Mouse (Mus musculus): ENCODE measurements around the gene Mbl1. TPM values are rescaled to one million over a fixed set of nuclear protein-coding genes. Genes with fewer than 3 reads are reported as not detected.

Mbl1 gene
- polyA plus RNA-seq (2015; fragmentation: Nextera tagmentation; extraction: Ambion mirVana): not detected in 2 replicates

DNA sequence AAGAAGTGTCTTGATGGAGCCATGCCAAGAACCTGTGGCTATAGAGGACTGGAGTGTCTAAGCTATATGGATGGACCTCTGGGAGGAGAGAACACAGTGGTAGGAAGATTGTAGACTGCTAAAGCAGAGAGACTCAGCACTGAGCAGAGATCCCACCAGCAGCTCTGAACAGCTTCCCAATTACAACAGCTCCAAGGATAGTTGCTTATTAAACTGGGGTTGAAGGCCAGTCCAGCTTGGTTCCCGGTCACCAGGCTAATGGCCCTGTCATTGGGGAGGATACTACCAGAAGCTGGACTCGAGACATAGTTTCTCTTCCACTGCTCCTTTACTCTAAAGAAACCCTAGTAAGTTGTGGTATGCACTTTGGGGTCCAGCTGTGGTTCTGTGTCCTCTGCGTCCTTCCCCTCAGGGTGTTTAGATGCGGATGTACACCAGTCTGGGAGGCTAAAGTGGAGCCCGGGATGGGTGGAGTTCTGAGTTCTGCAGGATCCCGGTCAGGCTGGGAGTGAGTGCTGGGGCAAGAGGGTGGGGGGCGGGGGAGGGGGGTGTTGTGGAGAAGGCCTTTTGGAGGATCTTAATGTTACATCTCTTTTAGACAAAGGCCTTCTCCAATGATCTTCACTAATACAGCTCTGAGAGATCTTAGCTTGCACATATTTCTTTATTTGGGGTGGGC lies at the start of gene Mbl1:
Gene Mbl1 (plus strand): TSS at position 239 of the 679 bp plus-strand sequence.
- no peaks in the 10 kb centered on the region for H3K36me3 ChIP-seq (ENCODE audit: control insufficient read depth, insufficient read depth, low read length)
- no peak within 1 kb of the TSS for H3K27ac ChIP-seq (ENCODE audit: low read length)
- no peaks in the 10 kb centered on the region for H3K9me3 ChIP-seq (replicated peaks; ENCODE audit: control insufficient read depth, low read length, poor library complexity, severe bottlenecking)
- H3K27me3 ChIP-seq (ENCODE audit: control insufficient read depth, insufficient read depth, low read depth, low read length): no peaks in the 10 kb centered on the region
- H3K9ac ChIP-seq (ENCODE audit: low read depth, low read length): no peak within 1 kb of the TSS
- H3K4me1 ChIP-seq (ENCODE audit: control insufficient read depth, insufficient read depth, low read length): no peaks in the 10 kb centered on the region
- 88% methylated on average over 7 of the region's 7 CpGs for whole genome bisulfite sequencing
- ATAC-seq: no peak
- H3K4me2 ChIP-seq (ENCODE audit: low read length): no peak within 1 kb of the TSS
- H3K4me3 ChIP-seq (ENCODE audit: low read depth, low read length): no peak within 1 kb of the TSS

GRCm38 (mm10) chr14:41102269-41102668 lies 49.0 kb upstream of the Mbl1 start:
- Histone ChIP-seq H3K4me3 (ENCODE audit: low read depth, low read length) (no peak overlapping the region), H3K9me3 (replicated peaks; ENCODE audit: control insufficient read depth, low read length, poor library complexity, severe bottlenecking) (no peaks in the 10 kb centered on the region), H3K4me2 (ENCODE audit: low read length) (no peak overlapping the region), H3K4me1 (ENCODE audit: control insufficient read depth, insufficient read depth, low read length) (no peaks in the 10 kb centered on the region), H3K27me3 (ENCODE audit: control insufficient read depth, insufficient read depth, low read depth, low read length) (no peaks in the 10 kb centered on the region), H3K27ac (ENCODE audit: low read length) (no peak overlapping the region), H3K36me3 (ENCODE audit: control insufficient read depth, insufficient read depth, low read length) (no peaks in the 10 kb centered on the region), H3K9ac (ENCODE audit: low read depth, low read length) (no peak overlapping the region)
- 79% methylated on average over 2 of the region's 2 CpGs for WGBS
- no peak for ATAC-seq

- Histone ChIP-seq H3K4me3 (ENCODE audit: low read depth, low read length) (no peak within 1 kb of the TSS), H3K27ac (ENCODE audit: low read length) (no peak within 1 kb of the TSS), H3K27me3 (ENCODE audit: control insufficient read depth, insufficient read depth, low read depth, low read length) (no peaks in the 10 kb centered on the region), H3K9me3 (replicated peaks; ENCODE audit: control insufficient read depth, low read length, poor library complexity, severe bottlenecking) (no peaks in the 10 kb centered on the region), H3K4me2 (ENCODE audit: low read length) (no peak within 1 kb of the TSS), H3K4me1 (ENCODE audit: control insufficient read depth, insufficient read depth, low read length) (no peaks in the 10 kb centered on the region), H3K9ac (ENCODE audit: low read depth, low read length) (no peak within 1 kb of the TSS), H3K36me3 (ENCODE audit: control insufficient read depth, insufficient read depth, low read length) (no peaks in the 10 kb centered on the region)
- WGBS: 75% methylated on average over 10 of the region's 10 CpGs
- no peak for ATAC-seq
Measured at GRCm38 (mm10) chr14:41104853-41105444, 46.3 kb upstream of the Mbl1 start, which contains the start of gene Mat1a. Gene Mat1a, plus strand, starts transcription at chr14:41105035.

- Histone ChIP-seq H3K27me3 (ENCODE audit: control insufficient read depth, insufficient read depth, low read depth, low read length) (no peaks in the 10 kb centered on the region), H3K9me3 (replicated peaks; ENCODE audit: control insufficient read depth, low read length, poor library complexity, severe bottlenecking) (no peaks in the 10 kb centered on the region), H3K4me3 (ENCODE audit: low read depth, low read length) (no peak overlapping the region), H3K4me1 (ENCODE audit: control insufficient read depth, insufficient read depth, low read length) (no peaks in the 10 kb centered on the region), H3K9ac (ENCODE audit: low read depth, low read length) (no peak overlapping the region), H3K36me3 (ENCODE audit: control insufficient read depth, insufficient read depth, low read length) (no peaks in the 10 kb centered on the region), H3K4me2 (ENCODE audit: low read length) (no peak overlapping the region), H3K27ac (ENCODE audit: low read length) (no peak overlapping the region)
- 93% methylated on average over 7 of the region's 7 CpGs for WGBS
- ATAC-seq: no peak
Measured at GRCm38 (mm10) chr14:41111031-41111668, 40.1 kb upstream of the Mbl1 start.

DNA sequence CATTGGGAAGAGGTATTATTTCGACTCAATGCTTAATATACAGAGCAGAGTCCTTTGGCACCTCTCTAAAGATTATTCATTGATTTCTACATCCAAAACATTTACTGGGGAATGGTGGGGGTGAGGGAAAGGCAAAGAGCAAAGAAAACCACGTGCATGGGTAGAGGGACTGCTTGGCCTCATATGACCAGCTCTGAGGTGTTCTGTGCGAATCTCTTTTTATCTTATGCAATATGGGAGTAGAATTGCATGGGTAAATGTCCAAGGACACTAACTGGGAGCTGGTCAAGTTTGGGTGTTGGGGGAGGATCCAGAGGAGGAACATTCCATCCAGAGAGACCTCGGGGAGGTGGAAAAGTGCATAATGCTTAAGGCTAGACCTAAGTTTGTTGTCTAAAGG lies 38.3 kb upstream of the Mbl1 start:
- Histone ChIP-seq H3K4me3 (ENCODE audit: low read depth, low read length) (no peak overlapping the region), H3K4me1 (ENCODE audit: control insufficient read depth, insufficient read depth, low read length) (no peaks in the 10 kb centered on the region), H3K4me2 (ENCODE audit: low read length) (no peak overlapping the region), H3K27me3 (ENCODE audit: control insufficient read depth, insufficient read depth, low read depth, low read length) (no peaks in the 10 kb centered on the region), H3K9me3 (replicated peaks; ENCODE audit: control insufficient read depth, low read length, poor library complexity, severe bottlenecking) (no peaks in the 10 kb centered on the region), H3K36me3 (ENCODE audit: control insufficient read depth, insufficient read depth, low read length) (no peaks in the 10 kb centered on the region), H3K9ac (ENCODE audit: low read depth, low read length) (no peak overlapping the region), H3K27ac (ENCODE audit: low read length) (no peak overlapping the region)
- no peak for ATAC-seq
- 81% methylated on average over 4 of the region's 4 CpGs for WGBS

DNA sequence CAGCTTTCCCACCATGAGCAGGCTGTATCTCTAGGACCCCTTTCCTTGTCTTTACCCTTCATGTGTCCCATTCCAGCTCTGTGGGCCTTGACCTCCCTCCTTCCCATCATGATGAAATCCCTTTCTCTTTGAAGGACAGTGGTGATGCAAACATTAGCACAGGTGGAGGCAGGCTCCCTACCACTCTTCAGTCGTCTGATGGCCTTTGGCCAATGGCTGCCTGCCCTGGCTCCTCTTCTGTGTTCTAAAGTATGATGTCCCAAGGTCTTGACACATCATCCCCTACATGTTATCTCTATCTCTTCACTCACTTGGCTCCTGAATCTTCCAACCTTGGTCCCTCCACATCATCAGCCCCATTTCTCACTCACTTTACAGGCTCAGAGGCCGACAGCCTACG lies 35.0 kb upstream of the Mbl1 start:
- Histone ChIP-seq H3K4me1 (ENCODE audit: control insufficient read depth, insufficient read depth, low read length) (no peaks in the 10 kb centered on the region), H3K36me3 (ENCODE audit: control insufficient read depth, insufficient read depth, low read length) (no peaks in the 10 kb centered on the region), H3K27ac (ENCODE audit: low read length) (no peak overlapping the region), H3K4me2 (ENCODE audit: low read length) (no peak overlapping the region), H3K27me3 (ENCODE audit: control insufficient read depth, insufficient read depth, low read depth, low read length) (no peaks in the 10 kb centered on the region), H3K9me3 (replicated peaks; ENCODE audit: control insufficient read depth, low read length, poor library complexity, severe bottlenecking) (no peaks in the 10 kb centered on the region), H3K9ac (ENCODE audit: low read depth, low read length) (no peak overlapping the region), H3K4me3 (ENCODE audit: low read depth, low read length) (no peak overlapping the region)
- 82% methylated on average over 3 of the region's 3 CpGs for WGBS
- ATAC-seq: no peak

DNA sequence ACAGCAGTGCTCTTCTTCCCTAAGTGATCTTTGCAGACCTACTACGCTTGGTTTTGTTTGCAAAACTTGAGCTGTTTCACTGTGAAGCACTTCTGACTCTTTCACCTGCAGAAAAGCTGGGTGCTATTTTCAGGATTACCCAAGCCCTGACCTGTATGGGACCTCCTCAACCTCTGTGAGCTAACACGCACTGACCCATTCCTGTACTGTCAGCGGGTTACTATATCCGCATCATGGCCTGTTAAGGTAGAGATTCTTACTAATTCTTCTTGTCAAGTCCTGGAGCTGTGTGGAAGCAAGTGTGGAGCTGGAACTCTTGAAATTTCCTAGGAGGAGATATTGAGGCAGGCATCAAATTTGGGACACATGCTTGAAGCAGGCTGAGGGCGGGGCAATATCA lies 26.6 kb upstream of the Mbl1 start:
- no peak for ATAC-seq
- 82% methylated on average over 5 of the region's 5 CpGs for WGBS
- Histone ChIP-seq H3K27me3 (ENCODE audit: control insufficient read depth, insufficient read depth, low read depth, low read length) (no peaks in the 10 kb centered on the region), H3K36me3 (ENCODE audit: control insufficient read depth, insufficient read depth, low read length) (no peaks in the 10 kb centered on the region), H3K4me3 (ENCODE audit: low read depth, low read length) (no peak overlapping the region), H3K9ac (ENCODE audit: low read depth, low read length) (no peak overlapping the region), H3K4me1 (ENCODE audit: control insufficient read depth, insufficient read depth, low read length) (no peaks in the 10 kb centered on the region), H3K9me3 (replicated peaks; ENCODE audit: control insufficient read depth, low read length, poor library complexity, severe bottlenecking) (no peaks in the 10 kb centered on the region), H3K27ac (ENCODE audit: low read length) (no peak overlapping the region), H3K4me2 (ENCODE audit: low read length) (no peak overlapping the region)

DNA sequence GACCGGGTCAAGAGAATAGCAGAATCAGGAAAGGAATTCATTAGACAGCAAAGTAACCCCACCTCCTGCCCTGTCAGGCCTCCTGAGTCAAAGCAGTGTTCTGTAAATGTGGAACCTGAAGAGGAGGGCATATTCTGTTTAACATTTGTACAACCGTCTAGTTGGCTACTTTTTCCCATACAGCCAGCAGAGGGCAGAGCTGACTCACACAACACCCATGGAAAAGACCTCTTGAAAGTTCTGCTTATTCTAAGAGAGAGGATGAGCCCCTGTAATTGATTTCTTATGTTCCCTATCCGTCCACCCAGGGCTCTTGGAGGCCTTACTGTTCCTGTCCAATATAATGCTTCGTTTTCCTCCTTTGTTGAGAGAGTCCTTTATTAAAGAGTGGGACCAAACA lies 23.3 kb upstream of the Mbl1 start:
- Histone ChIP-seq H3K9ac (ENCODE audit: low read depth, low read length) (no peak overlapping the region), H3K4me2 (ENCODE audit: low read length) (no peak overlapping the region), H3K9me3 (replicated peaks; ENCODE audit: control insufficient read depth, low read length, poor library complexity, severe bottlenecking) (no peaks in the 10 kb centered on the region), H3K27me3 (ENCODE audit: control insufficient read depth, insufficient read depth, low read depth, low read length) (no peaks in the 10 kb centered on the region), H3K4me3 (ENCODE audit: low read depth, low read length) (no peak overlapping the region), H3K36me3 (ENCODE audit: control insufficient read depth, insufficient read depth, low read length) (no peaks in the 10 kb centered on the region), H3K4me1 (ENCODE audit: control insufficient read depth, insufficient read depth, low read length) (no peaks in the 10 kb centered on the region), H3K27ac (ENCODE audit: low read length) (no peak overlapping the region)
- ATAC-seq: 0 out of 2 replicates have a peak, but pooled peaks have one; percentile 64
- 27% methylated on average over 4 of the region's 4 CpGs for WGBS

DNA sequence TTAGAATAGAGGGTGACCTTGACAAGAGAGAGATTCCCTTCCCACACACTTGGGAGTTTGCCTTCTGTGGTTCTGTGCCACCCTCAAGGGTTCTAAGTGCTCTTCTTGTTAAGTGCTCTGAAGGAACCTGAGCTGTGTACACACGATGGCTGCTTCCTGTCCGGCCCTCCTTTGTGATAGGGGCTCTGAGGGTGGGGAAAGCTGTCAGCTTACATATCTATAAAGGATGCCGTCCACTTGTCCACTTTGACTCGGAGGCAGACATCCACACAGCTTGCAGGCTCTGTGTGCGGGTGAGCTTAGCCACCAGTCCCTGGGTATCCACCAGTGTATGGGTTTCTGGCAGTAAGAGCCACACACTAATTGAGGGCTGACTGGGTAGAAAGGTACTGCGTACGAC lies 19.7 kb upstream of the Mbl1 start, which contains the start of gene Sftpa1:
Gene Sftpa1 (plus strand): TSS at position 243 of the 400 bp plus-strand sequence.
- Histone ChIP-seq H3K27ac (ENCODE audit: low read length) (no peak within 1 kb of the TSS), H3K4me1 (ENCODE audit: control insufficient read depth, insufficient read depth, low read length) (no peaks in the 10 kb centered on the region), H3K4me3 (ENCODE audit: low read depth, low read length) (no peak within 1 kb of the TSS), H3K9ac (ENCODE audit: low read depth, low read length) (no peak within 1 kb of the TSS), H3K36me3 (ENCODE audit: control insufficient read depth, insufficient read depth, low read length) (no peaks in the 10 kb centered on the region), H3K9me3 (replicated peaks; ENCODE audit: control insufficient read depth, low read length, poor library complexity, severe bottlenecking) (no peaks in the 10 kb centered on the region), H3K27me3 (ENCODE audit: control insufficient read depth, insufficient read depth, low read depth, low read length) (no peaks in the 10 kb centered on the region), H3K4me2 (ENCODE audit: low read length) (no peak within 1 kb of the TSS)
- WGBS: 81% methylated on average over 7 of the region's 7 CpGs
- ATAC-seq: no peak

All from midbrain, embryonic 16.5 days (tissue).